Mouse (Mus musculus) fibroblast of lung, adult 2 months (primary cell): ENCODE measurements around the gene Hk3.

ENCODE experiments used
- DNase-seq: peaks from one replicate; pipeline ENCODE4 v3.0.0-alpha.2; 2011; ENCODE audit warnings: low read depth

Hk3 gene

GRCm38 (mm10) chr13:55021194-55021779 is at the start of gene Hk3:
Hk3 (minus strand) TSS chr13:55021385.
- DNase-seq, result peak; percentile 23

DNA sequence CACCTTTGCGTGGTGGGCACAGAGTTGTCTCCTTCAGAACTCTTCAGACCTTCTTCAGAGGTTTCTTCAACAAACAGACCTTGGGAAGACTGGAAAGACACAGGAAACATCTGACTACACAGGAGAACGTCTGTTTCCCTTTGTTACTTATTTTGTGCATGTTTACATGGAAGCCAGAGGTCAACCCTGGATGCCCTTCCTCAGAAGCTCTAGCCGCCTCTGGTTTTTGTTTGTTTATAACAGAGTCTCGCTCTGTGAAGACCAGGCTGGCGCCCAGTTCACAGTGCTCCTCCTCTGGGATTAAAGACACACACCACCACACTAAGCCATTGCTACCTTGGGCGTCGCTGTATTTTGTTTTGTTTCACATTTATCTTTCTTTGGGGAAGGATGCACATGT is 48.5 kb upstream of the Hk3 start:
- no peak for DNase-seq

GRCm38 (mm10) chr13:55063276-55063675 is 42.1 kb upstream of the Hk3 start:
- no peak for DNase-seq

GRCm38 (mm10) chr13:55058042-55058441 is 36.9 kb upstream of the Hk3 start:
- no peak for DNase-seq

- no peak for DNase-seq
Observed at GRCm38 (mm10) chr13:55047706-55048105, 26.5 kb upstream of the Hk3 start.

DNA sequence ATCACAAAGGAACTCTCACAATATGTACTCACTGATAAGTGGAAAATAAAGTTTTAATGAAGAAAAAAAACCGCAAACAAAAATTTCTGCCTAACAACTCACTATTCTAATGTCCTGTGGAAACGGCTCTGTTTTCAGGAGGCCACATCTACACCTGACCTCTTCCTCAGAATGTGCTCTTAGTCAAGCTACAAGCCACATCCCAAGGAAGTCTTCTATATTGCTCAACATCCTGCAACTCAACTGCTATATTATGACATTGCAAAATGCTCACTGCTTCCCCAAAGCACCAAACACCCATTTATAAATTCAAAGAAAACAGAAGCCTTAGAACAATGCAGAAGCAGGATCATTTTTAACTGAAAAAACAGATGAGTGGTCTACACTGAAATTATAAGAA is 18.8 kb upstream of the Hk3 start:
- DNase-seq, result no peak

- DNase-seq, result no peak
Observed at GRCm38 (mm10) chr13:55024215-55024614, 3.0 kb upstream of the Hk3 start.

- no peak for DNase-seq
Observed at GRCm38 (mm10) chr13:55022715-55023114, 1.5 kb upstream of the Hk3 start.

DNA sequence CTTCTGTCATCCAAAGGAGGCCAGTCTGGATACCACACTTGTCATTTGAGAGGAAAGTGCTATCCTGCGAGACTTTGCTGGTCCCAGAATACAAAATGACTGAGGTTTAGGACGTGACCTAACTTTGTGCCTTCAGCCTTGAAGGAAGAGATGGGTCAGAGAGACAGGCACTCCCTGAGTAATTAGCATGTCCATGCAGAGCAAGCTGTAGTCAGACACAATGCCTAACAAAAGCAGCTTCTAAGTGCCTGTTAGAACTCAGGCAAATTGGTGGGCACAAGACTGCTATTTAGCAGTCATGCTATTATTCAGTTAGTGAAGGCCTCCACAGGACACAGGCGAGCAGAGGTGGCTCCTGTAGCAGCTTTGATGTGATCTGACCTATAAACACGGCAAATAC is 1.1 kb upstream of the Hk3 start:
- DNase-seq, result no peak

GRCm38 (mm10) chr13:55020051-55020450 is 1.1 kb downstream of the Hk3 start:
- DNase-seq, result no peak

- no peak for DNase-seq
Observed at GRCm38 (mm10) chr13:55019181-55019580, 2.0 kb downstream of the Hk3 start.

- DNase-seq, result no peak
Observed at GRCm38 (mm10) chr13:55018700-55019099, 2.5 kb downstream of the Hk3 start.

DNA sequence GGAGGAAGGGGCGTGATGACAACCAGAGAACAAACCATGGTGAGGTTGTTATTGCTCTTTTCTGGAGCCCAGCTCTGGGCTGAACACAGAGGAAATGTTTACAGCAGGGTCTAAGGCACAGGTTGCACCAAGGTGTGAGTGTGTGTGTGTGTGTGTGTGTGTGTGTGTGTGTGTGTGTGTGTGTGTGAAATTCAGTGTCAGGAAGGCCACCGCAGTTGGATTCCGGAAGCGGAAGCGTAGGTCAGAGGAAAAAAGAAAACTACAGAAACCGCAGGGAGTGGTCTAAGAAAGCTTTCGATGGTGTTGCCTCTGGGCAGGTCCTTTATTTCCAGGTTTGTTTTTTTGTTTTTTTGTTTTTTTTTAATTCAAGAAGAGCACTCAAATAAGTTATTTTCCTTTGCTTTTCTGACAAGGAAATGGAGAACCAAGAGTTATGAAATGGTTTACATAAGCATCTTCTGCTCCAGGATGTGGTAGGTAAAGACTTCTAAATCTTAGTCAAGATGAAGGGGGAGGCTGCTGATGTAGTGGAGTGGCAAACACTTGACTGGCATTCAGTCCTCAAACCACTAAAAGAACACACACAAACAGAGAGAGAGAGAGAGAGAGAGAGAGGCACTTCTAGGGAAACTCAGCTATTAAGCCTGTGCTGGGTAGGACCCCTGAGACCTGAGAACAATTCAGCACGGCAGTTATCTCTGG is 3.1 kb downstream of the Hk3 start:
- no peak for DNase-seq

DNA sequence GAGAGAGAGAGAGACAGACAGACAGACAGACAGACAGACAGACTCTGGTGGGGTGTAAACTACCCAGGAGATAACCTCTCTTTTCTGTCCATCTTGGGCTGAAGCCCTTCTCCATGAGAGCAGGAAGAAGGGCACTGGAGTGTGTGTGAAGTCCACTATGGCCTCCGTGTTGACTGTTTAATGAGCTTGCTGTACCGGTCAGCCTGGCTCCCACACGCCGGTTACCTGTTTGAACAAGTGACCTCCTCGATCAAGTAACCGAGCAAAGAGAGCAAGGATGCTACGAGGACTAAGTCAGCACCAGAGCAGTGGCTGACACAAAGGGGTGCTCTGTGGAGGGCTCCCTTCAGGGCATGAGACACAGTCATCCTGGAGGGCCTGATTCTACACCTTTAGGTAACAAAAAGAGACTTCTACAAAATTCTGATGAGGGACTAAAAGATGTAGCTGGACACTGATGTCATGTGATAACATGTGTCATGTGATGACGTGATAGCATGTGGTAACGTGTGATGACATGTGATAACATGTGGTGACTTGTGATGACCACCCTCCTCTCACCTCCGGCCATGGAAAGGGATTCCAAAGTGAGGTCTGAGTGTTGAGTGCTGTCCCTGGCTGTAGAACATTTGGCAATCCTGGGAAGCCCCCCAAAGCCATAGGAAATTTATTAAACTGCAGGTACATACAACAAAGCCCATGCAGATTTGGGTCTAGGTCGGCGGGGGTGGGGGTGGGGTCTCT is 3.9 kb downstream of the Hk3 start:
- DNase-seq, result no peak

DNA sequence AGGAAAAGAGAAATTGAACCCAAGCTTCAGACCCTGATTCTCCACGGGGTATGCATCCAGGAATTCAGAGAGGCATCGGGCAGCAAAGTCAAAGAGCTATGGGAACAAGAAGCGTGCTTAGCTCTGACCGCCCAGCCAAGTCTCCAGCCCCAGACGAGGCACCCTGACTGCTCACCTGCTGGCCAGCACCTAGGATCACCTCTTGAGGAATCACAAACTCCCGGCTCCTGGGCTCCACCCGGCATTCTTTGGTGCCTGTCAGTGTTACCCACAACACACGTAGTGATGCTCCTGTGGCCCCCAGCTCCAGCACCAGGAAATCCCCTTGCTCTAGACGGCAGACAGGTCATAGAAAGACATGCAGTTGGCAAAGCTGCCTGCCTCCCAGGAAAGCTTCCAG is 6.7 kb downstream of the Hk3 start:
- no peak for DNase-seq

DNA sequence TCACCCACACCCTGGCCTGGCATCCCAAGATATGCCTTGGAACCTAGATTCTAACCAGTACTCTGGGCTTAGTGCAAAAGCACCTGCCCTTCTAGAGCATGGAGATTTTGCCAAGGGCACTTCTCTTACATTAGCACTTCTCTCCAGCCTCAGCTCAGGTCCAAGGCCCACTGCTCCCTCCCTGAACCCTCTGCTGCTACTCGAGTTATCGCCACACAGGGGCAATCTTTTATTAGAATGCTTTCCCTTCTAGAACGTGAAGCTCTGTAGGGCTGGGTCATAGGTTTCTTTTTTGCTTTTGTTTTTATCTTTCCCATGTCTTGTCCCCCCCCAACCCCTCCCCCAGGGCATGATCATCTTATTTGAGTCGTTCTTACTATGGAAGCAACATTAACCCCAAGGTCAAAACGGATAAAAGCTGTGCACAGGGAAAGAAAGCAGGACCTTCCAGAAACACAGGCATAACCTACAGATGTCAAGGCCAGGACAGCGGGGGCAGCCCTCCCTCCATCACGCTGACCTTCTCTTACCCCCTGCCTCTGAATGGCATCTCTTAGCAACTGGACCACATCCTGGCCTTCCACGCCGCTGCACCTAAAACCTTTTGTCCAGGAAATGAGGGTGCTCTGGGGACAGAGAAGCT is 7.4 kb downstream of the Hk3 start:
- DNase-seq, result no peak

DNA sequence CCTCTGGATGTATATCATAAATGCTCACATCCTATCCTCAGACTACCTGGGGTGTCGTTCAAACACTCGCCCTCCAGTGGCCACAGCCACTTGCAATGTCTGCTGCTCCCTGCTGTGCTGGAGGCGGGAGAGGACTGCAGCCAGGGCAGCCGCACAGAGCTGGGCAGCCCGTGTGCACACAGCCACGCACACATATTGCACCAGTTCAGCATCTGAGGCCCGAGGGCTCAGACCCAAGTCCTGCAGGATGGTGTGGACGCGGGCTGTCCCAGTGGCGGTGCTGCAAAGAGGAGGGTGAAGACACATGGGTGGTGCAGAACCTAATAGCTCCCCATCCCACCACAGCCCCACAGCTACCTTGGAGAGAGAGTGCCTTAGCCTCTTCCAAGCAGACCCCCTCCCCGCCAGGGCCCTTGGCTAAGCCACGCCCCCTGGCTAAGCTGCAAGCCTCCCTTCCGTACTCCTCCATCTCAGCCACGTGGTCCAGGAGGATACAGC is 9.2 kb downstream of the Hk3 start:
- no peak for DNase-seq

- no peak for DNase-seq
Observed at GRCm38 (mm10) chr13:55011103-55011502, 10.1 kb downstream of the Hk3 start.

GRCm38 (mm10) chr13:55008589-55008988 is 12.6 kb downstream of the Hk3 start:
- DNase-seq, result no peak

- no peak for DNase-seq
Observed at GRCm38 (mm10) chr13:55006415-55006742, 14.8 kb downstream of the Hk3 start.

GRCm38 (mm10) chr13:55005691-55006414 is 15.3 kb downstream of the Hk3 start:
- DNase-seq, result no peak

DNA sequence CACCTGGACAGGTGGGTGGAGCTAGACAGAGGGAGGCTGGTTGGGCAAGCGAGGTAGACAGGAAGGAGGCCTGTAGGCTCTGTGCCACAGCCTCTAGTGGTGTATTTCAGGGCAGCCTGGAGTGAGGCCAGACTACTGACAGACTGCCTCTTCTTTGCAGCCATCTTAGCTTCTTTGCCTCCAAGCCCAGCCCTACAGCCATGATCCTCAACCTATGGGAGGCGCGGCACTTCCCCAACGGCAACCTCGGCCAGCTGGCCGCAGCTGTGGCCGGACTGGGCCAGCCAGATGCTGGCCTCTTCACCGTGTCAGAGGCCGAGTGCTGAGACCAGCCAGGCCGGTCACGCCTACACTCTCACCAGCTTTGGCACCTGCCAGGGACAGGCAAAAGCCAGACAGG is 16.5 kb downstream of the Hk3 start:
- DNase-seq, result no peak
